Mouse (Mus musculus) embryonic facial prominence, embryonic 14.5 days (tissue): ENCODE measurements around the gene Mgat4b. TPM values are rescaled to one million over a fixed set of nuclear protein-coding genes. Genes with fewer than 3 reads are reported as not detected.

Source experiments
- ATAC-seq: fragments of 200-750 bp; cut with Nextera tagmentation; 2 replicates; pipeline ENCODE4 v1.8.0; 2017; ENCODE audit warnings: low read depth, moderate number of reproducible peaks, moderate TSS enrichment
- DNase-seq: peaks from one replicate; pipeline ENCODE4 v3.0.0-alpha.2; 2015; ENCODE audit warnings: low spot score
- H3K27ac ChIP-seq: fragments of 300-500 bp; sonication (generic); replicated peaks from 2 replicates; pipeline ENCODE4 v1.5.1; 2014; ENCODE audit warnings: low read depth, mild to moderate bottlenecking, low read length, moderate library complexity
- H3K27me3 ChIP-seq: fragments of 300-500 bp; sonication (generic); replicated peaks from 2 replicates; pipeline ENCODE4 v1.6.1; 2014; ENCODE audit warnings: low read length; ENCODE audit not compliant: control insufficient read depth, insufficient read depth
- H3K36me3 ChIP-seq: fragments of 300-500 bp; sonication (generic); 2 replicates; pipeline ENCODE4 v1.6.1; 2014; ENCODE audit warnings: low read length, mixed read lengths; ENCODE audit not compliant: control insufficient read depth, insufficient read depth
- H3K4me1 ChIP-seq: fragments of 300-500 bp; sonication (generic); 2 replicates; pipeline ENCODE4 v1.6.1; 2014; ENCODE audit warnings: antibody characterized with exemption, low read length; ENCODE audit not compliant: control insufficient read depth, insufficient read depth
- H3K4me2 ChIP-seq: fragments of 300-500 bp; sonication (generic); 2 replicates; pipeline ENCODE4 v1.6.1; 2014; ENCODE audit warnings: low read depth, mild to moderate bottlenecking, low read length, moderate library complexity, mixed read lengths
- H3K4me3 ChIP-seq: fragments of 300-500 bp; sonication (generic); 2 replicates; pipeline ENCODE4 v1.5.1; 2014; ENCODE audit warnings: low read depth, mild to moderate bottlenecking, low read length
- H3K9ac ChIP-seq: fragments of 300-500 bp; sonication (generic); 2 replicates; pipeline ENCODE4 v1.6.1; 2014; ENCODE audit warnings: low read depth, mild to moderate bottlenecking, low read length, moderate library complexity, mixed read lengths
- H3K9me3 ChIP-seq: fragments of 300-500 bp; sonication (generic); 2 replicates; pipeline ENCODE4 v1.6.1; 2016; ENCODE audit warnings: low read length; ENCODE audit not compliant: control insufficient read depth
- WGBS: fragments of 180-500 bp; shearing (Covaris S2); extraction: QIAGEN DNeasy Blood & Tissue Kit; methylation state at CpG from one replicate; pipeline ENCODE4 v1.1.7; 2014; 5-methylcytosine and 5-hydroxymethylcytosine counted together
- polyA plus RNA-seq: library from polyadenylated mRNA; unstranded; fragments of >200 nt; fragmentation: Nextera tagmentation; extraction: Ambion mirVana; gene quantifications from 2 replicates; pipeline ENCODE4 v1.2.1, GENCODE M21; 2014

The Mgat4b gene
- polyA plus RNA-seq, 1 experiment from 2014 or later = 22.6 TPM

- H3K9me3 ChIP-seq = no peaks in the 10 kb centered on the region
- DNase-seq = no peak
- H3K36me3 ChIP-seq = peaks cover 12% of the 10 kb centered on the region
- no peak for ATAC-seq
- WGBS = 67% methylated on average over 5 of the region's 5 CpGs
- peaks cover 6% of the 10 kb centered on the region for H3K4me1 ChIP-seq
- no peak overlapping the region for H3K27ac ChIP-seq
- H3K9ac ChIP-seq = no peak overlapping the region
- H3K4me3 ChIP-seq = no peak overlapping the region
- H3K27me3 ChIP-seq = no peaks in the 10 kb centered on the region
- H3K4me2 ChIP-seq = no peak overlapping the region
Measured at GRCm38 (mm10) chr11:50178532-50179488, 31.9 kb upstream of the Mgat4b start.

DNA sequence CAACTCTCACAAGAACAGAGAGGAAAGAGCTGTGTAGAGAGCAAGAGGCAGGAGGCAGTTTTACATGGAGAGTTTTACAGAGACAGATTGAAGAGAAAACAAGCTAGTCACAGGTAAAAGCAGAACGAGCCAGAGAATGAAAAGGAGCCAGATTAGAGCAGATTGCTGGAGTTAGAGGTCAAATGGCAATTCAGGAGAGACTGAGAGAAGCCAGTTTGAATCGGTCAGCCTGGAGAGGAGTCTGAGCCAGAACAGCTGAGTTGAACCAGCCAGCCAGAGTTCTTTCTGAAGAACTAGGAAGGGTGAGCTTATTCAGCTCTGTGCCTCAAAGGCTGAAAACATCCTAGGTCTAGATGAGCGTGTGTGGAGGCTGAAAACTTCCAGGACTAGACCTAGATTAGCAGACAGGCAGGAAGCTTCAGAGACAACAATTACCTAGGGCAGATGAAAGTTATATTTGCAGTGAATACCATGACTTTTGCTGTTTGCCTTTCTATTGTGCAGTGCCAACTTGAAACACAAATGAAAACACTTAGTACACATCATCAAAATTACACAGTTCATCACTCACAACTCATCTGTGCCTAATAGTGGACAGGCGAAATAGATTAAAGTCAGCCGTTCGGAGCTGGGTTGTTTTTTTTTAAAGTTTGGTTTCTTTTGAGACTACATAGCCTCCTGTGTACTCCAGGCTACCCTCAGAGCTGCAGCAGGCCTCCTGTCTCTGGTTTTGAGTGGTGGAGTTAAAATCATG, 30.0 kb upstream of the Mgat4b start:
- WGBS = 59% methylated on average over 6 of the region's 6 CpGs
- Histone ChIP-seq H3K9ac (no peak overlapping the region), H3K4me2 (no peak overlapping the region), H3K27ac (no peak overlapping the region), H3K4me1 (peaks cover under 1% of the 10 kb centered on the region), H3K9me3 (no peaks in the 10 kb centered on the region), H3K36me3 (peaks cover 12% of the 10 kb centered on the region), H3K4me3 (no peak overlapping the region), H3K27me3 (no peaks in the 10 kb centered on the region)
- DNase-seq (no peak), ATAC-seq (no peak)

GRCm38 (mm10) chr11:50182702-50183101, 28.0 kb upstream of the Mgat4b start:
- no peak overlapping the region for H3K27ac ChIP-seq
- no peak overlapping the region for H3K4me3 ChIP-seq
- no peak overlapping the region for H3K4me2 ChIP-seq
- no peak overlapping the region for H3K9ac ChIP-seq
- H3K9me3 ChIP-seq = no peaks in the 10 kb centered on the region
- no peaks in the 10 kb centered on the region for H3K27me3 ChIP-seq
- DNase-seq = no peak
- no peaks in the 10 kb centered on the region for H3K4me1 ChIP-seq
- ATAC-seq = no peak
- peaks cover 12% of the 10 kb centered on the region for H3K36me3 ChIP-seq
- WGBS = 85% methylated on average over 4 of the region's 4 CpGs

DNA sequence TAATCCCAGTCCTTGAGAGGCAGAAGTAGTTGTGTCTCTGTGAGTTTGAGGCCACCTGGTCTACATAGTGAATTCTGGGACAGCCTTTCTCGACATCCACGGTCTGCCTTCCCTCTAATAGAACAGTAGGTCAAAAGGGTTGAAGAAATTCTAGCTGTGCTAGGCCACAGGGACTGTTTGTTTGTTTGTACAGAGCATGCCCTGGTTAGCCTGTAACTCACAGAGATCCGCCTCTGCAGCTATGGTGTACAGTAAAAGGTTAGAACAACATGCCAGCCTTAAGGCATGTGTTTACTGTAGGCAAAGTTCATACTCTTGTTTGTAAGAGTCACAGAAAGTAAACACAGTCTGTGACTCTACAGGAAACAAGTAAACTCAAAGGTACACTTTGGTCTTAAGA, 25.9 kb upstream of the Mgat4b start:
- no peak for DNase-seq
- 83% methylated on average over 3 of the region's 3 CpGs for WGBS
- no peak overlapping the region for H3K9ac ChIP-seq

DNA sequence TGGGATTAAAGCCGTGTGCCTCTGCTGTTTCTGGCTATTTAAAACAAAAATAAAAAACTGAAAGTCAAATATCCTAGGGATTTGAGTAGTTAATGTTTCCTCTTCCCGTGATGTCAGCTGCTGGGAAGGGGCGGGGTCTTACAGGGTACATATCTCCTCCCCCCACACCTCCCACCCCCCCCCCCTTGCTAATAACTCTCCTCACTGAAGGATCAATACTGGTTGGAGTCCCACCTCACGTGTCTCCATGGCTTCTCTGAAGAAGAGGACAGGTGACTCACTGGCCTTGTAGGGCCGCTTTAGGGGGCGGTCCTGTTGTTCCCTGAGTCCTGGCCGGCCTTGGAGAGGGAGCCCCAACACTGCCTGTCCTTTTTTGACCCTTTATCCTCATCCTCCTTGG, 22.0 kb upstream of the Mgat4b start:
- Histone ChIP-seq H3K27me3 (no peaks in the 10 kb centered on the region), H3K36me3 (no peaks in the 10 kb centered on the region), H3K27ac (no peak overlapping the region), H3K4me3 (no peak overlapping the region), H3K4me2 (no peak overlapping the region), H3K9ac (no peak overlapping the region), H3K9me3 (no peaks in the 10 kb centered on the region), H3K4me1 (no peaks in the 10 kb centered on the region)
- ATAC-seq (no peak), DNase-seq (no peak)
- 73% methylated on average over 7 of the region's 7 CpGs for WGBS

More for the DNA sequence above, 25.9 kb upstream of the Mgat4b start:
- Histone ChIP-seq H3K27ac (no peak overlapping the region), H3K9me3 (no peaks in the 10 kb centered on the region), H3K4me1 (no peaks in the 10 kb centered on the region), H3K27me3 (no peaks in the 10 kb centered on the region), H3K36me3 (peaks cover under 1% of the 10 kb centered on the region; the same call in 1 of the 2 replicates), H3K4me2 (no peak overlapping the region), H3K4me3 (no peak overlapping the region)
- no peak for ATAC-seq

- Histone ChIP-seq H3K4me2 (no peak overlapping the region), H3K9me3 (no peaks in the 10 kb centered on the region), H3K36me3 (peaks cover 9% of the 10 kb centered on the region; the same call in 1 of the 2 replicates), H3K4me3 (no peak overlapping the region), H3K9ac (no peak overlapping the region), H3K27me3 (no peaks in the 10 kb centered on the region), H3K4me1 (no peaks in the 10 kb centered on the region), H3K27ac (no peak overlapping the region)
- DNase-seq (no peak), ATAC-seq (no peak)
- WGBS = 79% methylated on average over 4 of the region's 4 CpGs
Measured at GRCm38 (mm10) chr11:50190362-50190761, 20.3 kb upstream of the Mgat4b start.

DNA sequence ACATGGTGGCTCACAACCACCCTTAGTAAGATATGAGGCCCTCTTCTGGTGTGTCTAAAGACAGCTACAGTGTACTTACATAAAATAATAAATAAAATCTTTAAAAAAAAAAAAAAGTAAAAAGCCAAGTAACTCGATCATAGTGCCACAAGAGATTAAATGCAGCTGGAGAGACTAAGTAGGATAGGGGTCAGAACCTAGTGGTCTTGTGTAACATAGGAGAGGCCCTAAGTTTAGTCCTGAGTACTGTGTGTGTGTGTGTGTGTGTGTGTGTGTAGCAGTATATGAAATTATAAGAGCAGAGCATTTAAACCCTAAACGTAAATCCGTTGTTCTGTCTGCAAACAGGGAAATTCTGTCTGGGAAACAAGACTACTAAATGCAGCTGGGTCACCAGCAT, 18.4 kb upstream of the Mgat4b start:
- Histone ChIP-seq H3K27me3 (no peaks in the 10 kb centered on the region), H3K9me3 (no peaks in the 10 kb centered on the region), H3K4me2 (no peak overlapping the region), H3K4me1 (no peaks in the 10 kb centered on the region), H3K4me3 (no peak overlapping the region), H3K9ac (no peak overlapping the region), H3K36me3 (peaks cover 14% of the 10 kb centered on the region; the same call in 1 of the 2 replicates), H3K27ac (no peak overlapping the region)
- DNase-seq (no peak), ATAC-seq (no peak)
- 73% methylated on average over 3 of the region's 3 CpGs for WGBS

- 76% methylated on average over 7 of the region's 7 CpGs for whole genome bisulfite sequencing
- no peak for ATAC-seq
Measured at GRCm38 (mm10) chr11:50194070-50194469, 16.6 kb upstream of the Mgat4b start.

More at GRCm38 (mm10) chr11:50194070-50194469, 16.6 kb upstream of the Mgat4b start:
- no peak overlapping the region for H3K27ac ChIP-seq
- no peaks in the 10 kb centered on the region for H3K9me3 ChIP-seq
- DNase-seq = no peak
- H3K4me1 ChIP-seq = no peaks in the 10 kb centered on the region
- H3K4me3 ChIP-seq = no peak overlapping the region
- H3K4me2 ChIP-seq = no peak overlapping the region
- H3K36me3 ChIP-seq = peaks cover 31% of the 10 kb centered on the region
- no peaks in the 10 kb centered on the region for H3K27me3 ChIP-seq
- no peak overlapping the region for H3K9ac ChIP-seq
